Mouse (Mus musculus): ENCODE data around the gene Ctnnd1.

- TF ChIP-seq CTCF (IDR thresholded peaks at IDR 0.05; ENCODE audit: control insufficient read depth, insufficient read depth, insufficient replicate concordance, low read depth, low read length) (no peak), POLR2A (IDR thresholded peaks at IDR 0.05; ENCODE audit: control insufficient read depth, low read depth, low read length) (no peak)
Measured at GRCm38 (mm10) chr2:84617637-84618515, 32.7 kb downstream of the Ctnnd1 start.

All from testis, adult 2 months (tissue).